Mouse (Mus musculus) kidney, postnatal 14 days (tissue): ENCODE measurements at regions not wholly inside any gene's neighbourhood (a gene's known extent, or its start where the extent isn't known, plus 50 kb on each side); places are given as distances from the start of the nearest gene placed in this dataset.

Source experiments
- DNase-seq: peaks from one replicate; pipeline ENCODE4 v3.0.0; 2022; ENCODE audit warnings: mixed read lengths

- DNase-seq = no peak
These were observed 726.7 kb downstream of the Gm10283 start for GRCm38 (mm10) chr8:59776327-59776726.

GRCm38 (mm10) chr8:59768146-59768545 lies 734.9 kb downstream of the Gm10283 start:
- DNase-seq = peak; percentile 18
